Mouse (Mus musculus): ENCODE data around the gene 1700020A23Rik.

1700020A23Rik gene

GRCm38 (mm10) chr2:130404939-130405338, at the start of gene 1700020A23Rik, which contains the start of gene Gm28372:
TSS of gene 1700020A23Rik (plus strand) at chr2:130405259.
TSS of gene Gm28372 (plus strand) at chr2:130405239.
- in situ Hi-C loops (cut with MboI; ENCODE audit: unreplicated experiment in 2 of 2), result loop anchor here in 1 of 2 experiments (5.0 kb wide), 1 partner anchor 118 kb away; no protein-coding TSS in a partner anchor

- in situ Hi-C loops (cut with MboI; ENCODE audit: unreplicated experiment in 2 of 2), result loop anchor here in 1 of 2 experiments (25.0 kb wide), 2 partner anchors 470 to 695 kb away; no protein-coding TSS in a partner anchor
Observed at GRCm38 (mm10) chr2:130357551-130357950, 47.5 kb upstream of the 1700020A23Rik start.

- in situ Hi-C loops (cut with MboI; ENCODE audit: unreplicated experiment in 2 of 2), result loop anchor here in 1 of 2 experiments (25.0 kb wide), 2 partner anchors 472 to 697 kb away; no protein-coding TSS in a partner anchor
Observed at GRCm38 (mm10) chr2:130358852-130359251, 46.2 kb upstream of the 1700020A23Rik start.

GRCm38 (mm10) chr2:130362511-130363026, 42.5 kb upstream of the 1700020A23Rik start:
- in situ Hi-C loops (cut with MboI; ENCODE audit: unreplicated experiment in 2 of 2), result loop anchor here in 1 of 2 experiments (5.0 to 25.0 kb wide), 3 partner anchors 70 to 700 kb away; no protein-coding TSS in a partner anchor

GRCm38 (mm10) chr2:130365211-130366094, 39.6 kb upstream of the 1700020A23Rik start:
- in situ Hi-C loops (cut with MboI; ENCODE audit: unreplicated experiment in 2 of 2), result loop anchor here in 1 of 2 experiments (25.0 kb wide), 2 partner anchors 478 to 703 kb away; no protein-coding TSS in a partner anchor

- in situ Hi-C loops (cut with MboI; ENCODE audit: unreplicated experiment in 2 of 2), result loop anchor here in 1 of 2 experiments (25.0 kb wide), 2 partner anchors 480 to 705 kb away; no protein-coding TSS in a partner anchor
Observed at GRCm38 (mm10) chr2:130367386-130367785, 37.7 kb upstream of the 1700020A23Rik start.

- in situ Hi-C loops (cut with MboI; ENCODE audit: unreplicated experiment in 2 of 2), result loop anchor here in 1 of 2 experiments (25.0 kb wide), 2 partner anchors 486 to 711 kb away; no protein-coding TSS in a partner anchor
Observed at GRCm38 (mm10) chr2:130373026-130373425, 32.0 kb upstream of the 1700020A23Rik start.

- in situ Hi-C loops (cut with MboI; ENCODE audit: unreplicated experiment in 2 of 2), result loop anchor here in 1 of 2 experiments (25.0 kb wide), 2 partner anchors 488 to 713 kb away; no protein-coding TSS in a partner anchor
Observed at GRCm38 (mm10) chr2:130374951-130375350, 30.1 kb upstream of the 1700020A23Rik start.

- in situ Hi-C loops (cut with MboI; ENCODE audit: unreplicated experiment in 2 of 2), result loop anchor here in 1 of 2 experiments (10.0 kb wide), 1 partner anchor 572 kb away; no protein-coding TSS in a partner anchor
Observed at GRCm38 (mm10) chr2:130383205-130383604, 21.9 kb upstream of the 1700020A23Rik start.

GRCm38 (mm10) chr2:130383895-130384294, 21.2 kb upstream of the 1700020A23Rik start:
- in situ Hi-C loops (cut with MboI; ENCODE audit: unreplicated experiment in 2 of 2), result loop anchor here in 1 of 2 experiments (10.0 kb wide), 1 partner anchor 571 kb away; no protein-coding TSS in a partner anchor

- in situ Hi-C loops (cut with MboI; ENCODE audit: unreplicated experiment in 2 of 2), result loop anchor here in 1 of 2 experiments (10.0 kb wide), 1 partner anchor 569 kb away; no protein-coding TSS in a partner anchor
Observed at GRCm38 (mm10) chr2:130386212-130386611, 18.8 kb upstream of the 1700020A23Rik start.

GRCm38 (mm10) chr2:130388796-130389195, 16.3 kb upstream of the 1700020A23Rik start:
- in situ Hi-C loops (cut with MboI; ENCODE audit: unreplicated experiment in 2 of 2), result loop anchor here in 1 of 2 experiments (10.0 kb wide), 1 partner anchor 566 kb away; no protein-coding TSS in a partner anchor

- in situ Hi-C loops (cut with MboI; ENCODE audit: unreplicated experiment in 2 of 2), result no loop called here
Observed at GRCm38 (mm10) chr2:130390993-130391625, 13.9 kb upstream of the 1700020A23Rik start.

- in situ Hi-C loops (cut with MboI; ENCODE audit: unreplicated experiment in 2 of 2), result no loop called here
Observed at GRCm38 (mm10) chr2:130392836-130393235, 12.2 kb upstream of the 1700020A23Rik start.

- in situ Hi-C loops (cut with MboI; ENCODE audit: unreplicated experiment in 2 of 2), result no loop called here
Observed at GRCm38 (mm10) chr2:130395696-130396095, 9.4 kb upstream of the 1700020A23Rik start.

GRCm38 (mm10) chr2:130397186-130397985, 7.7 kb upstream of the 1700020A23Rik start, which contains the start of gene Cpxm1:
TSS of gene Cpxm1 (minus strand) at chr2:130397574.
- in situ Hi-C loops (cut with MboI; ENCODE audit: unreplicated experiment in 2 of 2), result no loop called here

GRCm38 (mm10) chr2:130398091-130398490, 7.0 kb upstream of the 1700020A23Rik start:
- in situ Hi-C loops (cut with MboI; ENCODE audit: unreplicated experiment in 2 of 2), result no loop called here

GRCm38 (mm10) chr2:130400046-130400445, 5.0 kb upstream of the 1700020A23Rik start:
- in situ Hi-C loops (cut with MboI; ENCODE audit: unreplicated experiment in 2 of 2), result no loop called here

GRCm38 (mm10) chr2:130401891-130402290, 3.2 kb upstream of the 1700020A23Rik start:
- in situ Hi-C loops (cut with MboI; ENCODE audit: unreplicated experiment in 2 of 2), result no loop called here
